Mouse (Mus musculus) liver, embryonic 11.5 days (tissue): ENCODE data around the gene Lypd6. TPM values are rescaled to one million over a fixed set of nuclear protein-coding genes. Genes with fewer than 3 reads are reported as not detected.

Source experiments
- ATAC-seq: fragments of 200-750 bp; cut with Nextera tagmentation; replicated peaks from 2 replicates; pipeline ENCODE4 v1.8.0; 2017; ENCODE audit warnings: moderate number of reproducible peaks, mild to moderate bottlenecking, moderate TSS enrichment, moderate library complexity; ENCODE audit not compliant: low FRiP score
- DNase-seq: peaks from one replicate; pipeline ENCODE4 v3.0.0-alpha.2; 2017; ENCODE audit warnings: low spot score
- H3K27ac ChIP-seq: fragments of 300-500 bp; sonication (generic); 2 replicates; pipeline ENCODE4 v1.5.1; 2014; ENCODE audit warnings: mild to moderate bottlenecking, low read depth, low read length, control low read depth
- H3K27me3 ChIP-seq: fragments of 300-500 bp; sonication (generic); replicated peaks from 2 replicates; pipeline ENCODE4 v1.6.1; 2014; ENCODE audit warnings: low read length, mixed read lengths; ENCODE audit not compliant: control insufficient read depth, insufficient read depth
- H3K36me3 ChIP-seq: fragments of 300-500 bp; sonication (generic); 2 replicates; pipeline ENCODE4 v1.6.1; 2014; ENCODE audit warnings: mild to moderate bottlenecking, low read length, moderate library complexity, mixed read lengths; ENCODE audit not compliant: control insufficient read depth, insufficient read depth
- H3K4me1 ChIP-seq: fragments of 300-500 bp; sonication (generic); replicated peaks from 2 replicates; pipeline ENCODE4 v1.6.1; 2014; ENCODE audit warnings: low read length, mixed read lengths; ENCODE audit not compliant: control insufficient read depth, insufficient read depth
- H3K4me2 ChIP-seq: fragments of 300-500 bp; sonication (generic); 2 replicates; pipeline ENCODE4 v1.6.1; 2014; ENCODE audit warnings: mild to moderate bottlenecking, control low read depth, moderate library complexity
- H3K4me3 ChIP-seq: fragments of 300-500 bp; sonication (generic); 2 replicates; pipeline ENCODE4 v1.5.1; 2014; ENCODE audit warnings: low read depth, low read length, control low read depth
- H3K9ac ChIP-seq: fragments of 300-500 bp; sonication (generic); 2 replicates; pipeline ENCODE4 v1.6.1; 2014; ENCODE audit warnings: low read depth, low read length, control low read depth
- H3K9me3 ChIP-seq: fragments of 300-500 bp; sonication (generic); 2 replicates; pipeline ENCODE4 v1.6.1; 2016; ENCODE audit warnings: low read length, inconsistent platforms, mixed read lengths; ENCODE audit not compliant: control insufficient read depth
- WGBS: fragments of 180-500 bp; shearing (Covaris S2); extraction: QIAGEN DNeasy Blood & Tissue Kit; methylation state at CpG from one replicate; pipeline ENCODE4 v1.1.7; 2014; 5-methylcytosine and 5-hydroxymethylcytosine counted together
- polyA plus RNA-seq: library from polyadenylated mRNA; unstranded; fragments of >200 nt; fragmentation: Nextera tagmentation; extraction: Ambion mirVana; gene quantifications from 2 replicates; pipeline ENCODE4 v1.2.1, GENCODE M21; 2014

Lypd6 gene
- polyA plus RNA-seq, 1 experiment from 2014 or later, result 2.5 TPM

DNA sequence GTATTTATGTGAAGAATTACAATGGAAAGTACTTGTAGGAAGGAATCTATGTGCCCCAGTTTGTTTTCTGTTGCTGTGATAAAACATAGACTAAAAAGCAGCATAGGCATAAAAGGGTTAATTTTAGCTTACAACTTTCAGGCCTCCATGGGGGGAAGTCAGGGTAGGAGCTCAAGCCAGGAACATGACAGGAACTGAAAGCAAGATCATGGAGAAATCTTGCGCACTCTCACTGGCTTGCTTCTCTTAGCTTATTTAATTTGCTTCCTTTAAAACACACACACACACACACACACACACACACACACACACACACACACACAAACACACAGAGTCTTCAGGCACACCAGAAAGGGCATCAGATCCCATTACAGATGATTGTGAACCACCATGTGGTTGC lies 12.3 kb upstream of the Lypd6 start:
- H3K4me3 ChIP-seq, result no peak overlapping the region
- no peaks in the 10 kb centered on the region for H3K36me3 ChIP-seq
- no peak overlapping the region for H3K27ac ChIP-seq
- no peaks in the 10 kb centered on the region for H3K27me3 ChIP-seq
- no peak for ATAC-seq
- no peaks in the 10 kb centered on the region for H3K4me1 ChIP-seq
- H3K9ac ChIP-seq, result no peak overlapping the region
- no peak overlapping the region for H3K4me2 ChIP-seq
- 59% methylated on average over 1 of the region's 1 CpGs for WGBS
- DNase-seq, result no peak
- H3K9me3 ChIP-seq, result no peaks in the 10 kb centered on the region

DNA sequence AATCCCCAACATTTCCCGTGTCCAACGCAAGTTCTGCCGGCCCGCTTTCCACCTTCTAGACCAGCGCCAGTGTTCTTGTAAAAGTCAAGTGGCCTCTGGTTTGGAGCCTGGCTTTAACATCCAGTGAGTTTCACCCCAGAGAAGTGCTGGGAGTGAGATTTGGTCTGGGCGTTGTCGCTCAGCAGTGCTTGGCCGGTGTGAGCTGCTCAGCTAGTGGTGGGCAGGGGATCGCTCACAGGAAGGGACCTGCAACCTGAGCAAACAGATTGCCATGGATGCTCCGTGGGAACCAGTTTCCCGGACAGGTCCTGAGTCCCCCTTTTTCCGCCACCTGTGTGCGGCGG lies 355 bp upstream of the Lypd6 start:
- H3K9ac ChIP-seq, result no peak overlapping the region
- under 1% methylated on average over 14 of the region's 14 CpGs for WGBS
- peak overlapping the region; percentile 82 for H3K4me2 ChIP-seq

DNA sequence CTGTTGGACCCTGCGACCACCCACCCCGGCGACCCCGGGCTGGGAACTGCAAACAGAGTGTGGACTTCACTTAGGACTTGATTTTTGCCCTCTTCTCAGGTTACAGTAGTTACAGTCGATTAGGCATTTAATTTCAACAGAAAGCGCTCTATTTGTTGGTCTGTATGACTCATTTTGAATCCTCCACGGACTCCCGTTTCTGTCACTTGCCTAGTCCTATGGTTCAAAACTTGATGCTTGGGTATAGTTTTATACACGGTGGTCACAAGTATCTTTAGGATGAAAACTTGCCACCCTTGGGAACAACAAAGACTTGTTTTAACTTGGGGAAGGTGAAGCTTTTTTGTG lies 713 bp downstream of the Lypd6 start:
- Histone ChIP-seq H3K4me2 (peak overlapping the region; percentile 82), H3K4me1 (no peaks in the 10 kb centered on the region), H3K36me3 (no peaks in the 10 kb centered on the region), H3K9me3 (no peaks in the 10 kb centered on the region), H3K9ac (peak overlapping the region; percentile 34; the same call in 1 of the 2 replicates), H3K4me3 (peak overlapping the region; percentile 60), H3K27me3 (peaks cover 21% of the 10 kb centered on the region), H3K27ac (peak overlapping the region; percentile 25; the same call in 1 of the 2 replicates)
- 2% methylated on average over 9 of the region's 9 CpGs for WGBS
- DNase-seq, result no peak
- ATAC-seq, result no peak

More for the DNA sequence above, 355 bp upstream of the Lypd6 start:
- Histone ChIP-seq H3K4me1 (no peaks in the 10 kb centered on the region), H3K27ac (no peak overlapping the region), H3K36me3 (no peaks in the 10 kb centered on the region), H3K27me3 (peaks cover 21% of the 10 kb centered on the region), H3K9me3 (no peaks in the 10 kb centered on the region), H3K4me3 (peak overlapping the region; percentile 60)
- peak; percentile 64 for ATAC-seq
- no peak for DNase-seq

DNA sequence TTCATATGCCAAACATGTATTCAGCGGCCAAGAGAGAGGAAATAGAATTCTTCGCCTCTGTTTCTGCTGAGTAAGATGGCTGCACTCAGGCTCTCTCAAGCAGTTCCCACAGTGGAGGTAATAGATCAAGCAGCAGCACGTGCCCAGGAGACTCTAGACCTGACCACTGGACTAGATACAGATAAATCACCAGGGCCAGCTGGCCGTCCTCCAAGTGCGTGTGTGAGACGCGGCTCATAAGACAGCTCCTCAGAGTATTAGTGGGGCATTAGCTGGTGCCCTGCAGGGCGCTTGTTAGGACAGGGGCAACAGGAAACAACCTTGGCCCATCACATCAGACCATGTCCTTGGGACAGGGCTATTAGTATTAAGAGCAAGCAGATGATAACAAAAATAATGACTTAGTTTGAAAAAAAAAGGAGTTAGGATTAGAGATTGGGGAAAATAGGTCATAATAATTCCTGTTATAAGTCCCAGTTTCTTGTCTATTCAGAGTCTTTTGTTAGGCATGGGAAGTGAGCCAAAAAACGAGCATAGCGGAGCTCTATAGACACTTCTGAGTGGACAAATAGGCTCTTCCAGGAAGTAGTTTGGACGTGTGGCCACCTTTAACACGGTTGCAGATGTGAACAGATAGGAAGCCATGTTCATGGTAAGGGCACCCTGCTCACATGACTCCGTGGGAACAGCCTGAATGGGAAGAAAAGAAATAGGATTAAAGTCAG lies 3.5 kb downstream of the Lypd6 start:
- H3K4me3 ChIP-seq, result no peak overlapping the region
- no peak overlapping the region for H3K9ac ChIP-seq
- no peak overlapping the region for H3K27ac ChIP-seq
- H3K4me2 ChIP-seq, result no peak overlapping the region
- ATAC-seq, result no peak
- H3K36me3 ChIP-seq, result no peaks in the 10 kb centered on the region
- no peaks in the 10 kb centered on the region for H3K9me3 ChIP-seq
- WGBS, result 66% methylated on average over 13 of the region's 13 CpGs
- DNase-seq, result no peak
- H3K4me1 ChIP-seq, result no peaks in the 10 kb centered on the region
- peaks cover 21% of the 10 kb centered on the region for H3K27me3 ChIP-seq

DNA sequence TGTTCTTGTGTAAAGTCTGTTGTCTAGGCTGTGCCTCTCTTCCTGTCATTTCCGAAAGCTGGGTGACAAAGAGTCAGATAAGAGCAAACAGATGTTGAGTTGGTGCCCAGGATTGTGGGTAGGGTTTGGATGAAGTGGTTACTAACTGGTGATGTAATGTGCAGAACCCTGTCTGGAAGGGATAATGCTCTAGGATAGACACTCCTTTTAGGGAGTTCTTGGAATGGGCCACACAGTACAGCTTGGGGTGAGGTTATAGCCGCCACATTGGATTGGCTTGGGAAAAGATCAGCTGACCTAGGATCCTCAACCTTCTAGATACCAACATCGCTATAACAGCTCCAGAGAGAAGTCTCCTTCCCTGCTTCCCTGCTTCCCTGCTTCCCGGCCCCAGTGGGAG lies 5.9 kb downstream of the Lypd6 start:
- H3K9me3 ChIP-seq, result no peaks in the 10 kb centered on the region
- H3K4me1 ChIP-seq, result no peaks in the 10 kb centered on the region
- no peak overlapping the region for H3K9ac ChIP-seq
- H3K36me3 ChIP-seq, result no peaks in the 10 kb centered on the region
- H3K27me3 ChIP-seq, result peaks cover 6% of the 10 kb centered on the region
- ATAC-seq (no peak), DNase-seq (no peak)
- no peak overlapping the region for H3K27ac ChIP-seq
- no peak overlapping the region for H3K4me2 ChIP-seq
- no peak overlapping the region for H3K4me3 ChIP-seq
- 77% methylated on average over 4 of the region's 4 CpGs for WGBS

DNA sequence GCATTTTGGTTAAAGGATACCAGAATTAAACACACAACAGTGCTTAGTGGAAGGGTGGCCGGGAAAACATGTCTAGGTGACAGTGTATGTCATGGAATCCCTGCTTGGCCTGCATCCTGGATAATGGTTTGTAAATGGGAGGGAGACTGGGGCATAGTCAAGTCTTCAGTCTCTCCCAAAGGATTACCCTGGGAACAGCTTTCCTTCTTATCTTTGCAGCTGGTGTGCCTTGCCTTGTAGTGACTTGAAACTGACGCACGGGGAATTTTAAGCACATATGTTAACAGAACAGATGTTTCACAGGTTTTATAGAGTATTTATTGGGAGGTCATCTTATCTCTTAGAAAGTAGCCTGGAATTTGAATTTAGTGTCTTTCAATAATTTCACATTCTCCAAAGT lies 18.5 kb downstream of the Lypd6 start:
- no peak for DNase-seq
- Histone ChIP-seq H3K4me1 (no peaks in the 10 kb centered on the region), H3K36me3 (no peaks in the 10 kb centered on the region), H3K9me3 (no peaks in the 10 kb centered on the region), H3K4me2 (no peak overlapping the region), H3K27me3 (no peaks in the 10 kb centered on the region), H3K27ac (no peak overlapping the region), H3K4me3 (no peak overlapping the region), H3K9ac (no peak overlapping the region)
- WGBS, result 71% methylated on average over 3 of the region's 3 CpGs
- ATAC-seq, result no peak

DNA sequence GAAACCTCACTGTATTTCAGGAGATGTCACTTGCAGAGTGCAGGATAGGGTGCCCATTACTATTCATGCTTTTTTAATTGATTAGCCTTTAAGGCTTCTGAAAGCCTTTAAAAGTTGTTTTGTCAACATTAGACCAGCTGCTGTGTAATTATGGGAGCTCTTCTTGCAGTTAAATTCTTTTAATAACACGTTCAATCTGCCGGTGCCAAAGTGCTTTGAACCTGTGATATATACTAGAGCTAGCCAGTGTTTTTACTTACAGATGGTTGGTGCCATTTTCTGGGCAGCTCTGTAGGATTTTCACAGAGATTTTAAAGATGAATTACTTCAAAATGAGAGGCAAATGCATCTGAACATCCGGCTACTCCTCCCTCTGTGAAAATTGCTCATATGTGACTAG lies 21.5 kb downstream of the Lypd6 start:
- no peak overlapping the region for H3K4me2 ChIP-seq
- WGBS, result 79% methylated on average over 3 of the region's 3 CpGs
- no peaks in the 10 kb centered on the region for H3K9me3 ChIP-seq
- ATAC-seq, result no peak
- H3K27ac ChIP-seq, result no peak overlapping the region
- no peak overlapping the region for H3K9ac ChIP-seq
- H3K4me1 ChIP-seq, result no peaks in the 10 kb centered on the region
- no peak overlapping the region for H3K4me3 ChIP-seq
- DNase-seq, result no peak
- H3K36me3 ChIP-seq, result no peaks in the 10 kb centered on the region
- no peaks in the 10 kb centered on the region for H3K27me3 ChIP-seq

DNA sequence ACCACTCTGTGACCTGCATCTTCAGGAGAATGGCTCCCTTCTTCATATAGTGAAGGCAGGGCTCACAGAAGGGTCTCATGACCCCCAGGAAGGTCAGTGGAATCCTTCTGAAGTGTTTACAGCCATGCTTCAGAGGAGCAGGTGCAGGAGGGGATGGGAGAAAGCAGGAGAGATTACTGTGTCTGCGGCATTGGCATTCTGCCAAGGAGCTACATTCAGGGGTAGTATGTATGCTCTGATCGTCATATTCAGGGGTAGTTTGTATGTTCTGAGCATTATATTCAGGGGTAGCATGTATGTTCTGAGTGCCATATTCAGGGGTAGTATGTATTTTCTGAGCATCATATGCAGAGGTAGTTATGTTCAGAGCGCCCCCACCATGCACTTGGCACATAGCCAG lies 30.1 kb downstream of the Lypd6 start:
- no peak for ATAC-seq
- no peak overlapping the region for H3K9ac ChIP-seq
- H3K4me2 ChIP-seq, result no peak overlapping the region
- H3K27ac ChIP-seq, result no peak overlapping the region
- H3K27me3 ChIP-seq, result no peaks in the 10 kb centered on the region
- no peaks in the 10 kb centered on the region for H3K36me3 ChIP-seq
- WGBS, result 79% methylated on average over 3 of the region's 3 CpGs
- H3K9me3 ChIP-seq, result no peaks in the 10 kb centered on the region
- DNase-seq, result no peak
- H3K4me1 ChIP-seq, result peaks cover 4% of the 10 kb centered on the region
- H3K4me3 ChIP-seq, result no peak overlapping the region

DNA sequence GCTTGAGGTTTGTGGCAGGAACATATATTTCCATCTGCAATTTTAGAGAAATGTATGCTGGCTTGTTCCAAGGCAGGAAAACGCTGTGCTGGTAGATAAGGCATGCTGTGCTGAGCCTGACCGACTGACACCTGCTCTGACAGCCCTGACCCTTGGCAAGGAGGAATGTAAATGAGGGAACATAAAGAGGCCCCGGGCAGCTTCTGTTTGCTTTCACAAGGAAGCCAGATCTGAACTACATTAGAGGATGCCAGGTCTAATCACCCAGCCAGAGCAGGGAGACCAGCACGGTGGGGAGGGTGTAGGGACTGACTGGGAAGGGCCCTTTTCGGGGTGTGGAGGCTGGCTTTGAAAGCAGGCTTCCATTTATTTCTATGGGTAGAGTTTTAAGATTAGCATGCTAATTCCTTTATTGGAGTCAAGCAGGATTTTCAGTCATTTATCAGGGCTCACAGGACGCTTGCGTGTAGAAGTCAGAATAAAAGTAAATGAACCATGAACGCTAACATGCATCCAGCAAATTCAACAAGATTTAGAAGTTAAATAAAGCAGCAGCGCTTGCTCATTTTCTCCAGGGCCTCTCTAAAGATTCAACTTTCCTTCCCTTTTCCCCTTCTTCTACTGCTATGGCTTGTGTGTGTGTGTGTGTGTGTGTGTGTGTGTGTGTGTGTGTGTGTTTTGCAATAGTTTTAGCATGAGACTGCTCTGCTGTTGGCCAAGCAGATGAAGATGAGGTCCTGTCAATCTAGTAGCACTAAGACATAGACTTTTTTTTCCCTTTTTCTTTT lies 34.3 kb downstream of the Lypd6 start:
- 37% methylated on average over 9 of the region's 9 CpGs for WGBS
- H3K27me3 ChIP-seq, result no peaks in the 10 kb centered on the region
- H3K4me1 ChIP-seq, result peaks cover 4% of the 10 kb centered on the region
- ATAC-seq (peak; percentile 53; the same call in 1 of the 2 replicates), DNase-seq (peak; percentile 31)
- H3K4me2 ChIP-seq, result no peak overlapping the region
- no peak overlapping the region for H3K27ac ChIP-seq
- H3K9me3 ChIP-seq, result no peaks in the 10 kb centered on the region
- H3K4me3 ChIP-seq, result no peak overlapping the region
- no peak overlapping the region for H3K9ac ChIP-seq
- H3K36me3 ChIP-seq, result no peaks in the 10 kb centered on the region
